Mouse (Mus musculus) CH12.LX (cell line): ENCODE measurements around the gene Aagab. TPM values are rescaled to one million over a fixed set of nuclear protein-coding genes. Genes with fewer than 3 reads are reported as not detected.

Experiments
- DNase-seq: peaks from one replicate; pipeline ENCODE4 v3.0.0-alpha.2; 2013; ENCODE audit errors: extremely low read depth
- H3K27ac ChIP-seq: 2 replicates; pipeline ENCODE4 v1.5.1; 2012; ENCODE audit warnings: low read depth, mild to moderate bottlenecking, control low read depth, moderate library complexity; ENCODE audit not compliant: insufficient read depth
- H3K27me3 ChIP-seq: replicated peaks from 2 replicates; pipeline ENCODE3; 2012; ENCODE audit warnings: inconsistent platforms
- H3K36me3 ChIP-seq, 2 experiments: replicated peaks in 1 of 2; 2 replicates each; pipeline versions ENCODE3 to v1.6.1; 2012; ENCODE audit warnings: inconsistent platforms in 1 of 2, low read length in 1 of 2, mild to moderate bottlenecking in 1 of 2, mixed read lengths in 1 of 2, moderate library complexity in 1 of 2; ENCODE audit not compliant: control insufficient read depth in 1 of 2, insufficient read depth in 1 of 2
- H3K4me1 ChIP-seq, 2 experiments: 2 replicates each; pipeline ENCODE4 v1.6.1; 2012; ENCODE audit warnings: inconsistent platforms in 1 of 2, moderate library complexity in 1 of 2; ENCODE audit not compliant: insufficient read depth in 2 of 2, control insufficient read depth in 1 of 2
- H3K4me2 ChIP-seq: 2 replicates; pipeline ENCODE4 v1.6.1; 2012; ENCODE audit warnings: low read depth, mild to moderate bottlenecking, control low read depth; ENCODE audit not compliant: poor library complexity, insufficient read depth, severe bottlenecking
- H3K4me3 ChIP-seq, 3 experiments: fragments of 150-350 bp in 1 of 3; sonication (generic) in 1 of 3; replicated peaks in 1 of 3; 2 replicates each; pipeline versions ENCODE3 to v1.5.1; 2011 to 2012; ENCODE audit warnings: low read depth in 2 of 3, low read length in 2 of 3, mild to moderate bottlenecking in 2 of 3, moderate library complexity in 2 of 3, control low read depth in 1 of 3, improper control_type of control experiment in 1 of 3, inconsistent platforms in 1 of 3, mixed read lengths in 1 of 3; ENCODE audit not compliant: poor library complexity in 1 of 3
- H3K79me2 ChIP-seq: replicated peaks from 2 replicates; pipeline ENCODE4 v1.6.1; 2012; ENCODE audit warnings: mild to moderate bottlenecking, moderate library complexity; ENCODE audit not compliant: control insufficient read depth, poor library complexity, insufficient read depth, severe bottlenecking; ENCODE audit errors: extremely low read depth
- H3K9ac ChIP-seq: 2 replicates; pipeline ENCODE4 v1.6.1; 2012; ENCODE audit warnings: low read depth, mild to moderate bottlenecking, control low read depth, moderate library complexity; ENCODE audit not compliant: insufficient read depth
- H3K9me3 ChIP-seq: replicated peaks from 2 replicates; pipeline ENCODE3; 2012; ENCODE audit warnings: low read length, inconsistent platforms, mixed read lengths
- CHD2 ChIP-seq: IDR thresholded peaks from 2 replicates; pipeline ENCODE4 v1.6.1; 2011; ENCODE audit warnings: low read length, improper control_type of control experiment
- ETS1 ChIP-seq: conservative IDR thresholded peaks from 2 replicates; pipeline ENCODE4 v1.6.1; 2012; ENCODE audit warnings: low read depth, mild to moderate bottlenecking, inconsistent platforms, low read length, improper control_type of control experiment, moderate library complexity
- HCFC1 ChIP-seq: IDR thresholded peaks from 2 replicates; pipeline ENCODE4 v1.6.1; 2012; ENCODE audit warnings: low read depth, mild to moderate bottlenecking, inconsistent platforms, low read length, improper control_type of control experiment
- JUN ChIP-seq: IDR thresholded peaks from 2 replicates; pipeline ENCODE4 v1.6.1; 2011; ENCODE audit warnings: low read depth, mild to moderate bottlenecking, low read length, improper control_type of control experiment, moderate library complexity; ENCODE audit not compliant: insufficient read depth
- JUND ChIP-seq: conservative IDR thresholded peaks from 2 replicates; pipeline ENCODE4 v1.6.1; 2011; ENCODE audit warnings: low read depth, low read length, improper control_type of control experiment
- MEF2A ChIP-seq: IDR thresholded peaks from 2 replicates; pipeline ENCODE4 v1.6.1; 2014; ENCODE audit warnings: low read depth, mild to moderate bottlenecking, inconsistent platforms, low read length, improper control_type of control experiment, borderline replicate concordance
- MYC ChIP-seq: IDR thresholded peaks from 2 replicates; pipeline ENCODE4 v1.6.1; 2011; ENCODE audit warnings: low read depth, mild to moderate bottlenecking, improper control_type of control experiment, low read length
- NRF1 ChIP-seq: IDR thresholded peaks from 2 replicates; pipeline ENCODE4 v1.6.1; 2014; ENCODE audit warnings: low read depth, mild to moderate bottlenecking, inconsistent platforms, low read length, improper control_type of control experiment, moderate library complexity
- PAX5 ChIP-seq: IDR thresholded peaks from 2 replicates; pipeline ENCODE4 v1.6.1; 2012; ENCODE audit warnings: low read length, inconsistent platforms, mixed read lengths
- POLR2AphosphoS2 ChIP-seq: IDR thresholded peaks from 2 replicates; pipeline ENCODE4 v1.6.1; 2011; ENCODE audit warnings: low read depth, low read length, improper control_type of control experiment
- RCOR1 ChIP-seq: conservative IDR thresholded peaks from 2 replicates; pipeline ENCODE4 v1.6.1; 2012; ENCODE audit warnings: low read depth, mild to moderate bottlenecking, inconsistent platforms, low read length, improper control_type of control experiment
- SMC3 ChIP-seq: IDR thresholded peaks from 2 replicates; pipeline ENCODE4 v1.6.1; 2011; ENCODE audit warnings: low read depth, low read length, improper control_type of control experiment
- UBTF ChIP-seq: IDR thresholded peaks from 2 replicates; pipeline ENCODE4 v1.6.1; 2012; ENCODE audit warnings: low read depth, mild to moderate bottlenecking, inconsistent platforms, low read length, improper control_type of control experiment, moderate library complexity
- ZC3H11A ChIP-seq: IDR thresholded peaks from 2 replicates; pipeline ENCODE4 v1.6.1; 2012; ENCODE audit warnings: low read depth, mild to moderate bottlenecking, inconsistent platforms, low read length, improper control_type of control experiment
- ZMIZ1 ChIP-seq: IDR thresholded peaks from 2 replicates; pipeline ENCODE4 v1.6.1; 2012; ENCODE audit warnings: low read depth, mild to moderate bottlenecking, inconsistent platforms, low read length, improper control_type of control experiment
- dilution Hi-C: fragments of 300-500 bp; cut with MboI; formaldehyde crosslinking; loops from 2 replicates; pipeline ENCODE4 v1.14.3; 2020; ENCODE audit warnings: low sequenced_read_pairs; ENCODE audit not compliant: extremely low pct_unique_long_range_greater_than_20kb, extremely low pct_ligation_motif_present
- in situ Hi-C: fragments of 300-500 bp; cut with MboI; formaldehyde crosslinking; loops from 3 replicates; pipeline ENCODE4 v1.14.3; 2019; ENCODE audit warnings: low sequenced_read_pairs, low pct_ligation_motif_present, low pct_unique_long_range_greater_than_20kb, mixed read lengths
- polyA plus RNA-seq: library from polyadenylated mRNA; unstranded; fragments of >175 nt; gene quantifications from 2 replicates; pipeline ENCODE4 v1.2.1, GENCODE M21; 2012; ENCODE audit warnings: low read depth; ENCODE audit not compliant: insufficient read length
- total RNA-seq, 2 experiments: library from RNA; depleted of rRNA; stranded (reverse); fragments of 300-350 nt in 1 of 2; fragments of >200 nt in 1 of 2; gene quantifications; 2 replicates each; pipeline ENCODE4 v1.2.3; 2012 to 2014

The Aagab gene
- total and polyA plus RNA-seq, 3 experiments: 14.5 to 27.8 (median 14.5) TPM

GRCm38 (mm10) chr9:63561931-63562330, 40.5 kb upstream of the Aagab start:
- Histone ChIP-seq H3K9me3 (no peaks in the 10 kb centered on the region), H3K36me3 (no peaks in the 10 kb centered on the region), H3K27me3 (no peaks in the 10 kb centered on the region), H3K79me2 (no peaks in the 10 kb centered on the region), H3K9ac (no peak overlapping the region), H3K4me2 (no peak overlapping the region), H3K27ac (no peak overlapping the region), H3K4me1 (peaks cover under 1 to 1% of the 10 kb centered on the region in 2 experiments; a peak in 2 of 4 replicates), H3K4me3 (no peak overlapping the region)
- dilution Hi-C loops: no loop called here
- in situ Hi-C loops: no loop called here
- DNase-seq: no peak
- TF ChIP-seq MYC: no peak
- no peak for TF ChIP-seq ETS1
- TF ChIP-seq ZC3H11A: no peak
- no peak for TF ChIP-seq NRF1
- TF ChIP-seq RCOR1: no peak
- no peak for TF ChIP-seq JUND
- TF ChIP-seq JUN: no peak
- no peak for TF ChIP-seq CHD2
- TF ChIP-seq UBTF: no peak
- TF ChIP-seq PAX5: no peak
- TF ChIP-seq HCFC1: no peak

GRCm38 (mm10) chr9:63563436-63563835, 39.0 kb upstream of the Aagab start:
- TF ChIP-seq MEF2A: no peak
- TF ChIP-seq POLR2AphosphoS2: no peak
- Histone ChIP-seq H3K9ac (no peak overlapping the region), H3K4me1 (peaks cover 0 to 6% of the 10 kb centered on the region in 2 experiments; a peak in 2 of 4 replicates), H3K79me2 (no peaks in the 10 kb centered on the region), H3K27me3 (no peaks in the 10 kb centered on the region), H3K9me3 (no peaks in the 10 kb centered on the region), H3K4me3 (no peak overlapping the region), H3K27ac (no peak overlapping the region), H3K36me3 (no peaks in the 10 kb centered on the region), H3K4me2 (no peak overlapping the region)
- dilution Hi-C loops: no loop called here
- in situ Hi-C loops: no loop called here
- DNase-seq: no peak

- no peak overlapping the region for H3K4me3 ChIP-seq
- H3K36me3 ChIP-seq: no peaks in the 10 kb centered on the region
- no peaks in the 10 kb centered on the region for H3K79me2 ChIP-seq
- H3K9ac ChIP-seq: no peak overlapping the region
- H3K9me3 ChIP-seq: no peaks in the 10 kb centered on the region
- in situ Hi-C loops: no loop called here
- no peak overlapping the region for H3K4me2 ChIP-seq
- H3K27ac ChIP-seq: no peak overlapping the region
- TF ChIP-seq JUND: no peak
- no peak for TF ChIP-seq RCOR1
- TF ChIP-seq ZMIZ1: no peak
- TF ChIP-seq SMC3: no peak
- H3K27me3 ChIP-seq: no peaks in the 10 kb centered on the region
- H3K4me1 ChIP-seq: peaks cover 0 to 6% of the 10 kb centered on the region in 2 experiments; a peak in 2 of 4 replicates
- no peak for DNase-seq
- dilution Hi-C loops: no loop called here
Observed at GRCm38 (mm10) chr9:63568314-63568713, 34.1 kb upstream of the Aagab start.
